Mouse (Mus musculus) mesoderm, embryonic 11.5 days (tissue): Measurements from ENCODE around the gene Fosl2.

ENCODE experiments used
- DNase-seq: peaks from one replicate; pipeline ENCODE4 v3.0.0-alpha.2; 2012; ENCODE audit warnings: low read depth, low spot score

Fosl2 gene

DNA sequence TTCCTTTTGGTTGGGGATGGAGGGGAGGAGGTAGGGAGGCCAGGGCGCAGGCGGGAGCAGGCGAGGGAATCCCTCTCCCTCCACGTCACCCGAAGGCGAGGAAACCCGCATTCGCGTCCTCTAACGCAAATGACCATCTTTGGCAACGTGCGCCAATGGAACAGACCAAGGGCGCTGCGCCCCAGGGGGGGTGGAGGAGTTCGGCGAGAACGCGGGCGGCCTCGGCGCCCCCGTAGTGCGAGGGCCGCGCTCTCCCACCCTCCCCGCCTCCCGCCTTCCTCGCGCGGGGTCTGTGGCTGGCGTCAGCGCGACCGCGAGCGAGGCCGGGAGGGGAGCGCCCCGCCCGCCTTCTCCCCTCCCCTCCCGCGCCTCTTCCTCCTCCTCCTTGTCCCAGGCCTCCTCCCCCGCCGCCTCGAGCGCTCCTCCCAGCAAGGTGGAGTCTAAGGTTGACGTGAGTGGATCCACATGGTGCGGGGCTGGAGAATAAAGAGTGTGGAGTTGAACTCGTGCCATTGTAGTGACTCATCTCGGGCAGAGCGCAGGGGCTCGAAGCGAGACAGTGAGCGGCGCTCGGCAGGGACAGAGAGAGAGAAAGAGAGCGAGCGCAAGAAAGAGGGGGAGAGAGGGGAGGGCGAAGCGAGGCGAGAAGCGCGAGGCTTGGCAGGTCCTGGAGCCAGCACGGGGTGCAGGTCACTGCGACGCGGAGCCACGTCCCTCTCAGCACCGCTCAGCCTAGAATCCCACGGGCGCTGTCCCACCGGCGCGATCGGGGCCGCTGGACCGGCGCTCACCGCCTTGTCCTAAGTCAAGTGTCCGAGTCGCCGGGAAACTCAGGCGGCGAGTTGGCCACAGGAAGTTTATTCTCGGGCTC is at the start of gene Fosl2:
Fosl2 (plus strand) TSS at position 466 of the 871 bp plus-strand sequence.
- peak; percentile 90 for DNase-seq

DNA sequence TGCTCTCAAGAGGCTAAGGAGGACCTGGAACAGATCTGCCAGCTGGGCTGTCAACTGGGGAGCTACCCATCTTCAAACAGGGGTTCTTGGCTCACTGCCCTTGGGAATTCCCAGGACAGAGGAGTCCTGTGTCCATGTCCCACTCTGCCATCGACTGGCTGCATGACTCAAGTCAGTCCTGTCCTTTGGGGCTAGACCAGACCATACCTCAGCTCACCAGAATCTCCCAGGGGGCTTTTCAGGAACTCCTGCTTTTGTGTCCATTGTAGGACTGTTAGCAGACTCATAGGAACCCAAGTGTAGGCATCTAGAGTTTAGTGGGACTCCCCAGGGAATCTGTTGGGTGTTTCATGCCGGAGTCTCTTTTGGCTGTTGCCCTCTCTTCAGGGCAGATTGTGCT is 49.6 kb upstream of the Fosl2 start:
- no peak for DNase-seq

DNA sequence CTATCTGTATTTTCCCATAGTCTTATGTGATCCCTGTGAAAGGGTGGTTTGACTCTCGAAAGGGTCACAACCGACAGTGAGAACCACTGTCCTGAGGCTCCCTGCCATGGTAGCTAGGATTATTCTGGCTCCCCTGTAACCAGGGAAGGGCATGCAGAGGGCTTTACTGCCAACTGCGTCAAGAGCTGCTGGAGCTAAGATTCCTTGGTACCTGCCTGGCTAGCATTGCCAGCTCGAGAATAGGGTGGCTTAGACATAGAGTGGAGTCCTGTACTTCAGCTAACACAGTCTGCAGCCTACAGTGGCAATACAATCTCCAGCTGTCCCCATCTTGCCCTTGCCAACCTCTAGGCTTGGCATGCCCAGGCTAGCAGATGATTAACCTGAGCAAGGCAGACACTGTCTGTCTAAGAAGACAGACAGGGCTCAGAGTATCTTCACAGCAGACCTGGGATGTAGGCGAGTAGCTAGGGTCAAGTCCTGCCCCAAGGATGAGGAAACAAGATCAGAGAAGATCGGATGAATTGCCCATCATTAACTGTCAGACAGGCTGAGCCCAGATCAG is 49.0 kb upstream of the Fosl2 start:
- no peak for DNase-seq

DNA sequence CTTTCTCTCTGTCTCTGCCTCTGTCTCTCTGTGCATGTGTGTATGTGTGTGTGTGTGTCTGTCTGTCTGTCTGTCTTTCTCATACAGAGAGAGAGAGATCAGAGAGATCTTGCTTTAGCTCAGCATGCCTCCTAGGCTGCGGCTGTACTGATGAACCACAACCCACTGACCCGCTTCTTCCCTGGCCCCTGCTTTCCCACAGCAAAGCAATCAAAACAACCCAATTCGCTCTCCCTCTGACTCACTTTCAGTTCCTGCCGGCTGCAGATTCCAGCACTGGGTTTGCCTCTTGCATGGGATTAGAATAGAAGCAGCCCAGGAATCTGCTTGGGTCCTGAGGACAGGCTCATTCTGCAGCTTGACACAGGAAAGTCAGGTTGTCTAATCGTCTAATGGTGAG is 46.1 kb upstream of the Fosl2 start:
- no peak for DNase-seq

DNA sequence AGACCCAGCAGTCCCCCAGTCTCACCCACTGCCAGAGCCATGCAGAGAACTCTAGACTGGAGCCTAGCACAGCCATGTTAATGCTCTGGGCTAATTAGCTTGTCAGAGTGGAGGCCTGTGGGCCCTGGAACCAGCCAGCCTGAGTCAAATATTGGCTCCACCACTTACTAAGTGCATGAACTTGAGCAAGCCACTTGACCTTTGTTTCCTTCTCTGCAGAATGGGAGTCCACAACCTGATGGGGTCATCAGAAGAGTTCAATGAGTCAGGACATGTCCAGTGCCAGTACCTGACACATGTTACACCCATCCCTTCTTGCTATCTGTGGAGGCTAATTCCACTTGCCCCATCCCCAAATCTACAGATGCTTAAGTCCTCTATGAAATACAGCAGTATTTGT is 43.3 kb upstream of the Fosl2 start:
- no peak for DNase-seq

DNA sequence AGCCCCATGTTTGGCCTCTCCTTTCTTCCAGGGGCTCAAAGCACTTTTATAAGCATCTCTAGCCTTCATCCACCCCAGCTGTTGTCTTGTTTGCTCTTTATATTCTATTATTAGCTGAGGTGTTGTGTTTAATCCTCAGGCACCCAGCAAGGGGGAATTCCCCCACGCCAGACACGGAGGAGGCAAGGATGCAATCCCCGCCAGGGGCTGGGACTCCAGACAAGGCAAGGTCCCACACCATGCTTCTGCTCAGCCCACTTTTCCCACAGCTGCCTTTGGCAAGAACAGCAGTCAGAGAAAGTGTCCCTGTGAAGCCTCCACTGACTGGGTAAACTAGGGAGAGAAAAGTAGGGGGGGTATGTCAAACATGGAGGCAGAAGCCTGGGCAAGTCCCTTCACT is 36.9 kb upstream of the Fosl2 start:
- no peak for DNase-seq

DNA sequence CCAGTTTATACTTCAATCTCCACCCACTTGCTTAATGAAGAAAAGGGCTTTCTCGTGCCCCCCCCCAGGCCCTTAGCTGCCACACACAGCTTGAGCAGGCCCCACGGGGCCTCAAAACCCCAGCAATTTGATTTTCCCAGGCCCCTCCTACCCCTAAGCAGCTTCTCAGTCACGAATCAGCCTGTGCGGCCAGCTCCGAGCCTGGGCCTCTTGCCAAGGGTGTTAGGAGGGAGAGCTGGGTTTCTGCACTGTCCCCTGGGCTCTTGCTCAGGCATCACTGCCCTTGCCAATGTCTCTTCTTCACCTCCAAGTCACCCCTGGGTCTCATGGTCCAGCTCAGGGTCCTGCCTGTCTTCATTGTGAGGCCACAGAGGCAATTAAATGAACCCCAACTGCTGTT is 33.1 kb upstream of the Fosl2 start:
- DNase-seq = no peak

DNA sequence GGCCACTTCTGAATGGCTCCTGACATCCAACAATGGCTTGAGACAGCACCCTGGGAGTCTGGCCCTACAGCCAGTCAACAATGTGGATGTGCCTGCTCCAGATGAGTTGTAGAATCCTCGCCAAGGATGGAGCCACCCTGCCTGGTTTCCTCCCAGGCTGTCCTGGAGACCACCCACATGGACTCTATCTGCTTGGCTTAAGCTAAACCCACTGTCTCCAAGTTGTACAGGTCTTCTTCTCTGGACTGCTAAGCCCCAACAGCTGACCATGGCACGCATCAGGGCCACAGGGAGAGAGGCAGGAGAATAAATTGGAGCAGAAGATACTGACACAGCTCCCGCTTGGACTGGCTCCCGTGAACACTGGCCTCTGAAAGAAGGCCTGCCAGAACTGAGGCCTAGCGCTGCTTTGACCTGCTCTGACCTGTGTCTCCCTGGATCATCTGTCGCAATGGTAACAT is 32.6 kb upstream of the Fosl2 start:
- no peak for DNase-seq

DNA sequence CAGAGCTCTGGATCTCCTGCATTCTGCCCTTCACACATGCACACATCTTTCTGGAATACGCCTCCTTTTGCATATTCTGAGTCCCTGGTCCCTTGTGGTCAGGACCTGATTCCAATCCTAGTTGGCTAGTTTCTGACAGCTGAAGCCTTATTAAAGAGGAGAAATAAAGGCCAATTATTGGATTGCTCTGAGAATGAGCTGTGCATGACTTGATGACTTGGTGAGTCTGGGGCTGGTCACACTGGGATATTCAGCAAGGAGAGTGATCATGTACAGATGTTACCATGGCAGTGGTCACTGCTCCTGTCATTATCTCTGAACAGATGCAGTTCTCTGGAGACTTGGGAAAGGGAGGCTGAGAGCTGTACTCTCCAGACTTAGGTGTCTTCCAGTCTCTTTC is 32.1 kb upstream of the Fosl2 start:
- no peak for DNase-seq

DNA sequence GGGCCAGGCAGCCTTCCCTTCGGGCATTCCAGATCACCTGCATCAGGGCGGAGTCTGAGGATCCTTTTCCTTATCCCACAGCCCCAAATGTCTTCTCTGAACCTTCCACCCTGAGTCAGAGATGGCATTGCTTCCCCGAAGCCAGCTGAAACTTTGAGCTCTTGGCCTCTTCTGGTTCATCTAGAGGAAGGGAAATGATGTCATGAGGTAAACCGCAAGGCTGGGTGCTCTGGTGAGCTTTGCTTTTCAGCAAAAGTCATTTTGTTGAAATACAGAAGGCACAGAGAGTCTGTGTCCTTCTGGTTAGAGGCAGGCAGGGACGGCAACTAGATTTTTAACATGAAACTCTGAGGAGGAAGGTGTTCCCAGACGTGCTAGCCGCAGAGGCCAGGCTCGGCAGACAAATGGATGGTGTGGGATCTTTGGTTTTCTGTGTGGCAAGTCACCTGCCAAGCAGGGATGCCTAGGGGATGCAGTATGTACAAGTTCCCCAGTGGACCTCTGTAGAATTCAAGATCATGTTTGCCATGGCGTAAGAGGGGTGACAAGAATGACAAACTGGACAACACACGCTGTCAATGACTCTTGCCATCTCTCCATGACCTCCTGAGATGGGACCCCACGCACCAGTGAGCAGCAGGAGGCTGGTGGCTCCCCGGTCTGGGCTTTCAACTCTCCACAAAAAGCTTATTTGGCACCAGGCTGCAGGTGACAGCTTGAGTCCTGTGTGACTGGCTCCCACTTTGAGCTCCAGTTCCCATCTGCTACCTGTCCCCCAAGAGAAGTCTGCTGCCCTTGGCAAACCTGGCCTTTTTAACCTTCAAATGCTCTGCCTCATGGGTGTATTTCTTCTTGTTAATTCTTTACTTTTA is 31.2 kb upstream of the Fosl2 start:
- no peak for DNase-seq

DNA sequence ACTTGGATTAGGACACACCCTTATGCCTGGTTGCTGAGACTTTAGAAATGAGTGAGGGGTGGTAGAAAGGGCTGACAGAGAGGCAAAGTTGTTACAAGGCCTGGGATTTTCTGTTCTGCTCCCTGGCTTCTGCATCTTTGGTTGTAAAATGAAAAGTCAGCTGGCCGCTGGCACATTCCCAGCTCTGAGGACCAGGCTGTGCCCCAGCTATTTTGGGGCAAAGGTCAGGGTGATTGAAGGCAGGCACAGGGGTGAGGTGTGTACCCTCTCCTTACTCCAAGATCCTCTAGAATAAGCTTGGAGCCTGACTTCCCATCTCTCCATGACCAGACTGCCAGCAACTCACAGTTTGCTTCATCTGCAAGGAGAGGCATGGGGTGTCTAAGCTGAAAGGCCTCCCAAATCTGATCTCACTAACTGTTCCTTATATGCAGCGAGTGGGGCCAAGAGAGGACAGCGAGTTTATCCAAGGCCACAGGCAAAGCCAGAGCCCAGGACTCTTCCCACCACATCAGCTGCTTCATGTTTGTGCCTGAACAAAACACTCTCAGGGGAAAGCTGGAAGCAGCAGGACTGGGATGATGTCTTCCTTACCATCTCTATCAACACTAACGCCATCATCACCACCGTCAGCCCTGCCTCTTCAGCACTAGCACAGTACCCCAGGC is 29.0 kb upstream of the Fosl2 start:
- DNase-seq = no peak

DNA sequence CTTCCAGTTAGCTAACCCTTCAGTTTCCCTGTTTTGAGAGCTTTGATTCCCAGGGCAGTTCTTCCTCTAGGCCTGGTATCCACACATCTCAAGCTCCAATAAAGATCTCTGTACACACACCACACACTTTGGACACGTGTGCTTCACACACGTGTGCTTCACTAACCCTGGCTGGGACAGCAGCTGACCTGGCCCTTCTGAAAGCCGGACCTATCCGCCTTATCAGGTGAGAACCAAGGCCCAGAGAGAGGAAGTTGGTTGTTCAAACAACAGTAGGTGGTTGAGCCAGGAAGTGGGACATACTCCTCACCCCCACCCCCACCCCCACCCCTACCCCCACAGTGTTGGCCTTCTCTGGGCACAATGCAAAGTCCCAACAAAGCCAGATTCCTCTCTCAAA is 24.9 kb upstream of the Fosl2 start:
- DNase-seq = no peak

DNA sequence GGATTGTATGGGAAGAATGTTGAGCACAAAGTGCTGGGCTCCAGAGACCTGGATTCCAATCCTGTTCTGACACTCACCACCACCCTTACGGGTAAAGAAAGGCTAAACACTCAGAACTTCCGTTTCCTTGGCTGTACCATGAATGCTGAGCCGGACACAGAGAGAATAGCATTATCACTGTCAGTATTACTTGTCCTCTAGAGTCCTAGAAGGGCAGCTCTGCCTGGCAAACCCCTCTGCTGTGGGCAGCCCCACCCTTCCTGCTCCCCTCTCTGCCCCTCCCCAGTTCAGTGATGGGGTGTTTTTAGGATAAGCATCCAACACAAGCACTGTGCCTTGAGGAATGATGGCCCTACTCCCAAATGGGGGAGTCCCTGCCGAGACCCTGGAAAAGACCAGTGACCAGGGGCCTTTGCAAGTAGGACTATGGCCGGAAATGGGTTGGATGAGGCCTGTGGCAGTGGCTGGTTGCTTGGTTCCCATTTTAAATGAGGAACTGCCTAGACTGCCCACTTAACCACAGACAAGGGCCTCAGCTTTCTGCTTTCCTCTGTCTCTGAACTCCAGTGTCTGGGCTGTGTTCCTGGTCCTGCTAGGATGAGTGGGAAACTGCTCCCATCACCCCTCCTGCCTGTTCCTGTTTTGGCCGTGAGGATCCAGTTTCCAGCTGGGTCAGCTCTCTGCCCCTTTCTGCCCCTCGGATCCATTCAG is 23.2 kb upstream of the Fosl2 start:
- DNase-seq = no peak

DNA sequence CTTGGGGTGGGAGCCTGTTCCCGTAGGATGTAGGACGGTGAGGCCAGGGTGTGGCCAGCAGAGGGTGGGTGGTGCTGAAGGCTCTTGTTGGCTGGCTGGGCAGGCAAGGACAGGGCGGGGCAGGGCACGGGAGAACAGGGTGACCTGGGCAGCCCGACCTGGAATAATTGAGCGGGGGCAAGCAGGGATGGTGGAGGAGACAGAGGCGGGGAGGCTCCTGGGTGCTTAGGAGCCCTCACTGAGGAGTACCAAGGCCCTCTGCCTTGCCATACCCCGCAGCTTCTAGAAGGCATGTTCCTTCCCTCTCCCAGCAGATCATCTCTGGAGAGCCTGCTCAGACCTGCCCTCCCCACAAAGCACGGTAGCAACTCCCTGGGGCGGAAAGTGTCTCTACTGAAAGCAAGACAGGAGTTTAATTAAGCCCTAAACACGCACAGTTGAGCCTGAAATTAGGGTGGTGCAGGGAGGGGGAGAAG is 14.7 kb upstream of the Fosl2 start:
- no peak for DNase-seq

DNA sequence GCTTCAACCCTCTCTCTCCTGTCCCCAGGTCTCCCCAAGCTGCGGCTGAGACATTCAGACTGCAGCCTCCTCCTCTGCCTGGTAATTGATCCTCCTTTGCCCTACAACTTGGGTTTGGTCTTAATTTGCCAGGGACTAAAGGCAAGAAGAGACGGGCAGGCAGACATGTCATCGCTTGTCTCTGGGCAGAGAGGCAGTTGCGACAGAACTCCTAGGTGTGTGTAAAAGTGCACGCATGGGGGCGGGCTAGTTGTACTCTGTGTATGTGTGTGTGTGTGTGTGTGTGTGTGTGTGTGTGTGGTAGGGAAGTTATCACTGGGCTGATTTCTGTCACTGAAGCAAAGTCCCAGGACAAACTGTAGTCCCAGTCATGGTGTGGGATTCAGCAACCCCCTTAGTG is 13.7 kb upstream of the Fosl2 start:
- no peak for DNase-seq

DNA sequence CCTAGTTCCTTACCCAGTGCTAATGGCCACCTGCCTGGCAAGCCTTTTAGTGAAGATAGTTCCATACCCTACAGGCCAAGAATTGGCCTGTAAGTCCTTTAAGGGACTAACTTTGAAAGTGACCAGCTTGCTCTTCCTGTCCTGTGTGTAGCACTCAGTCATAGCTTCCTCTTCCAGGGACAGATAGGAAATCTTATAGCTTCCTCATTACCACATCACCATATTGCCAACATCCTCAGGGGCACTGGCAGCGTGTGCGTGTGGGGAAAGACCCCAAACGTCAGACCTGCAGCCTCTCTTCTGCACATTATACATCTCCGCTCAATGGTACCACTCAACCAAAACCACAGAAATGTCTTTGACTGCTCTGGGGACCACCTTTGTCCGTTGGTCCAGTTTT is 13.2 kb upstream of the Fosl2 start:
- no peak for DNase-seq

DNA sequence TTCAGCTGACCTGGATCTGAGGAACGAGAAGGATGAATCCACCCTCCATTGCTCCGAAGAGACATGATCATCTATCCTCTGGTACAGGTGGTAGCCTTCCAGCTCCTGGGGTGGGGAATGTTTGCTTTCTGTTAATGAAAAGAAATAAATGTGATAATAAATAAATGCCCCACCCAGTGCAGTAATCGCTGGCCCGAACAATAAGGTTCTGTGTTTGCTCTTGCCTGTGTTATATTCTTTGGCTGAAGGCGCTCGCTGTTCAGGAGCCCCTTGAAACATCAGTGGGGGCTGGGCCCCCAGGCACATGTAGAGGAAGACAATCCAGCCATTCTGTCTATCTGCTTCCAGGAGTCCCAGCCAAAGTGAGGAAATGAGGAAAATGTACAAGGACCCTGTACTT is 10.6 kb upstream of the Fosl2 start:
- DNase-seq = no peak

DNA sequence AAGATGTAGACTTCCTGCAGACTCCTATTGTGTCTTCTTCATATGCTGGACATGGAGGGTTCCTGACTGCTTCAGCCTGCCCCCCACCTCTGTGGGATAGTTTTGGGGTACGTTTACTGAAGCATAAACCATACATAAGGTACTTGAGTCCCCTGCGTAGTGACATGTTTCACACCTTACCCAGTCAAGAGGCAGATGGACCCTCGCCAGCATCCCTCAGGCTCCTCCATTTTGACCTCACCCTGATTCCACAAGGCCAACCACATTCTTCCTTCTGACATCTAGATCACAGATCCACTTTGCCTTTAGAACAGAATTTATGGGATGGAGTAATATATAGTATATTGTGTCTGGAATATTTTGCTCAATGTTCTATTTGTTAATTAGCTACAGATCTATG is 8.4 kb upstream of the Fosl2 start:
- no peak for DNase-seq

DNA sequence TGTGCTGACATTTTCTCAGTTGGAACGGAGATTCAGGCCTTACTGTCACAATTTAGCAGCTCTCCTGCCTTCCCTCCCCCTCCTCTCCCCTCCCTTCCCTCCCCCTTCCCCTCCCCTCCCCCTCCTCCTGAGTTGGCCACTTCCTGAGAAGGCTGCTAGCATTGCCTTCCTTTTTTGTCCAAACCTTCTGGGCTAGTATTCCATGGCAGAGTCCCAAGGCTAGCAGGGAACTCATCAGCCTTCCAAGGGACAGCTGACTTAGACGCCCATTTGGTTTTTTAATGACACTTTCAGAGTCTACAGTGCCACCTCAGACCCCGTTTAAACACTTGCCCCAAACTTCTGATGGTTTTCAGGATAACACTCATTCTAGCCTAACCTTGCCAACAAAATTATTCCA is 7.7 kb upstream of the Fosl2 start:
- DNase-seq = no peak

DNA sequence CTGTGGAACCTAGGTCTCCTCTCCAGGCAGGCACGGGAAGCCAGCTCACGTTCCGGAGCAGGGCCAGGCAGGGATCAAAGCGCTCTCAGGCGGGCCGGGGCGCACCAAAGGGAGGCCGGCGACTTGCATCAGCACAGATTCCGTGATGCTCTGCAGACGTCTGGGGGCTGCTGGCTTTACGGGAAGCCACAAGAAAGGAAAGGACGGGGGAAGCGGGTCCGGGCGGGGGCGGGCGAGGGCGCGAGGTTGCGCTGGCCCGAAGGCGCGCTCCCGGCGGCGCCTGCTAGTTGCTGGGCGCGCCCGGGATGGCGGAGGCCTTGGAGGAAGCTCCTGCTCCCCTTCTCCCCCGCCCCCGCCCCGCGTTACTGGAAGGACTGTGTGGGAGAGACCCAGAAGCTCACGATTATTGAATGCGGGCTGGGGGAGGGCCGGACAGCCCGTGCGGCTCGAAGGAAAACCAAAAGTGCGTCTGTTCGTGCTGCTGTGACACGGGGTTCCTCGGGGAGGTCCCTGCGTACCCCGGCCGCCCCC is 2.6 kb upstream of the Fosl2 start:
- DNase-seq = peak; percentile 61

DNA sequence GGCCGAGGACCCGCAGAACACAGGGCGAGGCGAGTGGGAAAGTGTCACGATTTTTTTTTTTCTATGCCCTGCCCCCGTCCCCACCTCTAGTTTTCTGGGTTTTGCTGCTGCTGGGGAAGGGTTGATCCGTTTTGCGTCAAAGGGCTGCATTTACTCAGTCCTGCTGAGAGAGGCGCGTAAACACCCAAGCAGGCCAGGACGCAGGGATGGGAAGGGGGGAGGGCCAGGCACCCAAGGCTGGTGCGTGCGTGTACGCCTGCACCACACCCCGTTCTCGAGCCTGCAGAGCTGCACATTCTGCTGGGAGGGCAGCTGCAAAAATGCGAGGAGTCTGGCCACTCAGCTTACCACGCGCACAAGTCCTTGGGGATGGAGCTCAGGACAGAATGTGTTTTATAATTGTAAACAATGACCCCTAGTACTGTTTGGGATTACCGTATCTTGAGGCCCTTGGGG is 2.0 kb upstream of the Fosl2 start:
- no peak for DNase-seq
